Mouse (Mus musculus): Measurements from ENCODE around the gene Atp7a. TPM values are rescaled to one million over a fixed set of nuclear protein-coding genes. Genes with fewer than 3 reads are reported as not detected.

Atp7a gene
- total and polyA plus RNA-seq, 3 experiments: 1.7 to 2.2 TPM; not detected in 1

GRCm38 (mm10) chrX:106010762-106011161 lies 16.3 kb upstream of the Atp7a start:
- Histone ChIP-seq H3K4me1 (ENCODE audit: control insufficient read depth in 1 of 2, insufficient read depth in 2 of 2, low read length in 2 of 2) (peaks cover 3 to 8% of the 10 kb centered on the region in 2 experiments; a peak in 3 of 4 replicates), H3K27ac (ENCODE audit: control insufficient read depth, low read depth, low read length) (no peak overlapping the region), H3K9ac (ENCODE audit: control insufficient read depth, low read depth, low read length, poor library complexity, severe bottlenecking) (peak overlapping the region; percentile 78), H3K27me3 (ENCODE audit: control insufficient read depth in 1 of 2, insufficient read depth in 2 of 2, low read length in 2 of 2) (no peaks in the 10 kb centered on the region), H3K79me2 (ENCODE audit: control insufficient read depth, insufficient read depth, low read length, poor library complexity) (peaks cover 43% of the 10 kb centered on the region), H3K4me3 (ENCODE audit: control insufficient read depth in 1 of 2, insufficient read depth in 1 of 2, low read depth in 2 of 2, low read length in 2 of 2) (peak overlapping the region; percentile 84 to 94), H3K9me3 (replicated peaks; ENCODE audit: insufficient read depth, low read length) (no peaks in the 10 kb centered on the region), H3K36me3 (ENCODE audit: control insufficient read depth in 1 of 2, insufficient read depth in 2 of 2, low read length in 2 of 2) (peaks cover 0 to 25% of the 10 kb centered on the region in 2 experiments; a peak in 2 of 4 replicates)
- DNase-seq (ENCODE audit: low read depth, low spot score): no peak
- TF ChIP-seq GABPA (IDR thresholded peaks at IDR 0.05; ENCODE audit: low read depth, low read length): no peak
- TF ChIP-seq ZNF384 (IDR thresholded peaks at IDR 0.05; ENCODE audit: low read depth, low read length): peak; percentile 82

GRCm38 (mm10) chrX:106011465-106012159 lies 15.5 kb upstream of the Atp7a start, which contains the start of gene Magt1:
Gene Magt1, minus strand, starts transcription at chrX:106011906.
- peak within 1 kb of the TSS; percentile 84 to 94 for H3K4me3 ChIP-seq (ENCODE audit: control insufficient read depth in 1 of 2, insufficient read depth in 1 of 2, low read depth in 2 of 2, low read length in 2 of 2)
- peaks cover 0 to 21% of the 10 kb centered on the region in 2 experiments; a peak in 2 of 4 replicates for H3K36me3 ChIP-seq (ENCODE audit: control insufficient read depth in 1 of 2, insufficient read depth in 2 of 2, low read length in 2 of 2)
- no peaks in the 10 kb centered on the region for H3K9me3 ChIP-seq (replicated peaks; ENCODE audit: insufficient read depth, low read length)
- peak within 1 kb of the TSS; percentile 85 for H3K9ac ChIP-seq (ENCODE audit: control insufficient read depth, low read depth, low read length, poor library complexity, severe bottlenecking)
- no peaks in the 10 kb centered on the region for H3K27me3 ChIP-seq (ENCODE audit: control insufficient read depth in 1 of 2, insufficient read depth in 2 of 2, low read length in 2 of 2)
- peak; percentile 92 for DNase-seq (ENCODE audit: low read depth, low spot score)
- H3K27ac ChIP-seq (ENCODE audit: control insufficient read depth, low read depth, low read length): peak within 1 kb of the TSS; percentile 95
- H3K4me1 ChIP-seq (ENCODE audit: control insufficient read depth in 1 of 2, insufficient read depth in 2 of 2, low read length in 2 of 2): peaks cover 3 to 8% of the 10 kb centered on the region in 2 experiments; a peak in 3 of 4 replicates
- H3K79me2 ChIP-seq (ENCODE audit: control insufficient read depth, insufficient read depth, low read length, poor library complexity): peaks cover 45% of the 10 kb centered on the region
- TF ChIP-seq TAL1 (IDR thresholded peaks at IDR 0.05; ENCODE audit: low read length): no peak
- peak; percentile 82 for TF ChIP-seq MYC (IDR thresholded peaks at IDR 0.05; ENCODE audit: low read depth, low read length)
- TF ChIP-seq SIN3A (IDR thresholded peaks at IDR 0.05; ENCODE audit: low read length): peak; percentile 56
- peak; percentile 90 for TF ChIP-seq MAX (IDR thresholded peaks at IDR 0.05; ENCODE audit: low read length)
- no peak for TF ChIP-seq ZC3H11A (IDR thresholded peaks at IDR 0.05; ENCODE audit: low read depth, low read length)
- no peak for TF ChIP-seq SMC3 (IDR thresholded peaks at IDR 0.05; ENCODE audit: low read depth, low read length)
- peak; percentile 36; the same call in 1 of the 2 replicates for TF ChIP-seq ZKSCAN1 (IDR thresholded peaks at IDR 0.05; ENCODE audit: low read depth, low read length)
- peak; percentile 78 for TF ChIP-seq NRF1 (IDR thresholded peaks at IDR 0.05; ENCODE audit: insufficient read depth, low read depth, low read length, poor library complexity, severe bottlenecking)
- peak; percentile 83 for TF ChIP-seq NELFE (IDR thresholded peaks at IDR 0.05; ENCODE audit: low read depth, low read length)
- TF ChIP-seq CHD2 (IDR thresholded peaks at IDR 0.05; ENCODE audit: low read length): no peak
- no peak; the same call in 1 of the 2 replicates for TF ChIP-seq KAT2A (conservative IDR thresholded peaks at IDR 0.05; ENCODE audit: low read depth, low read length)
- no peak for TF ChIP-seq POLR2AphosphoS5 (IDR thresholded peaks at IDR 0.05; ENCODE audit: borderline replicate concordance, low read depth, low read length)
- peak; percentile 97 for TF ChIP-seq ZNF384 (IDR thresholded peaks at IDR 0.05; ENCODE audit: low read depth, low read length)
- no peak for TF ChIP-seq CTCF (IDR thresholded peaks at IDR 0.05 in 2 of 3, conservative IDR thresholded peaks at IDR 0.05 in 1 of 3; ENCODE audit: control insufficient read depth in 1 of 3, insufficient read depth in 1 of 3, low read depth in 2 of 3, low read length in 3 of 3, poor library complexity in 1 of 3, severe bottlenecking in 1 of 3)
- peak; percentile 99 for TF ChIP-seq USF1 (IDR thresholded peaks at IDR 0.05; ENCODE audit: low read depth, low read length)
- no peak for TF ChIP-seq MEF2A (IDR thresholded peaks at IDR 0.05; ENCODE audit: extremely low read depth, insufficient replicate concordance, low read depth, low read length, poor library complexity, severe bottlenecking)
- TF ChIP-seq MAZ (IDR thresholded peaks at IDR 0.05; ENCODE audit: low read depth, low read length): no peak
- TF ChIP-seq JUND (IDR thresholded peaks at IDR 0.05; ENCODE audit: low read depth, low read length): no peak
- TF ChIP-seq MAFK (IDR thresholded peaks at IDR 0.05; ENCODE audit: borderline replicate concordance, low read depth, low read length): no peak
- TF ChIP-seq ZMIZ1 (IDR thresholded peaks at IDR 0.05; ENCODE audit: low read depth, low read length): peak; percentile 66; the same call in 1 of the 2 replicates
- no peak for TF ChIP-seq RCOR1 (IDR thresholded peaks at IDR 0.05; ENCODE audit: low read depth, low read length)
- peak; percentile 71 for TF ChIP-seq HCFC1 (IDR thresholded peaks at IDR 0.05; ENCODE audit: low read depth, low read length)
- TF ChIP-seq CHD1 (IDR thresholded peaks at IDR 0.05; ENCODE audit: low read depth, low read length): no peak
- no peak for TF ChIP-seq ELF1 (IDR thresholded peaks at IDR 0.05; ENCODE audit: low read depth, low read length)
- no peak for TF ChIP-seq GABPA (IDR thresholded peaks at IDR 0.05; ENCODE audit: low read depth, low read length)
- no peak for TF ChIP-seq RAD21 (IDR thresholded peaks at IDR 0.05; ENCODE audit: low read depth, low read length)
- TF ChIP-seq BHLHE40 (IDR thresholded peaks at IDR 0.05; ENCODE audit: borderline replicate concordance, low read depth, low read length): peak; percentile 94
- peak in 1 of 2 experiments; percentile 89; a peak in 3 of 4 replicates for TF ChIP-seq USF2 (IDR thresholded peaks at IDR 0.05; ENCODE audit: borderline replicate concordance in 1 of 2, insufficient read depth in 1 of 2, low read depth in 1 of 2, low read length in 2 of 2)
- peak; percentile 33 for TF ChIP-seq ETS1 (IDR thresholded peaks at IDR 0.05; ENCODE audit: low read depth, low read length)

Measured in MEL (cell line).